Mouse (Mus musculus) kidney, adult 9 months (tissue): ENCODE results near the gene Il1f5.
A peak's percentile ranks its signal among the peaks of the same experiment; 100 is the strongest.

Experiments used
- DNase-seq: peaks from one replicate; pipeline ENCODE4 v3.0.0; 2022

Gene Il1f5

GRCm38 (mm10) chr2:24276654-24277053 is at the start of gene Il1f5:
Gene Il1f5 (plus strand): TSS chr2:24276954.
- DNase-seq: no peak

DNA sequence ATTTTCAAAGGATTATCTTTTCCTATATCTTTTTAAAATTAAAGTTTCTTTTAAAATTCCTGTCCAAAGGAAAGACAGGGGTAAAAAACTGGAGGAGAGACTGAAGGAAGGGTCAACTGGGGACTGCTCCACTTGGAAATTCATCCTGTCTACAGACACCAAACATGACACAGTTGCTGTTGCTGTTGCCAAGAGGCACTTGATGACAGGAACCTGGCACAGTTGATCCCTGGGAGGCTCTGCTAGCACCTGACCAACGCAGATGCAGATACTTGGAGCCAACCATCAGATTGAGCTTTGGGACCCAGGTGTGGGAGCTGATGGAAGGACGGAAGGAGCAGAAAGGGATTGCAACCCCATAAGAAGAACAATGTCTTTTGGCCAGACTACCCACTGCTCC is 49.6 kb upstream of the Il1f5 start:
- DNase-seq: no peak

GRCm38 (mm10) chr2:24267503-24267902 is 9.3 kb upstream of the Il1f5 start:
- no peak for DNase-seq

- no peak for DNase-seq
These were observed 3.1 kb upstream of the Il1f5 start for GRCm38 (mm10) chr2:24273619-24274018.

GRCm38 (mm10) chr2:24275146-24275545 is 1.6 kb upstream of the Il1f5 start:
- no peak for DNase-seq

DNA sequence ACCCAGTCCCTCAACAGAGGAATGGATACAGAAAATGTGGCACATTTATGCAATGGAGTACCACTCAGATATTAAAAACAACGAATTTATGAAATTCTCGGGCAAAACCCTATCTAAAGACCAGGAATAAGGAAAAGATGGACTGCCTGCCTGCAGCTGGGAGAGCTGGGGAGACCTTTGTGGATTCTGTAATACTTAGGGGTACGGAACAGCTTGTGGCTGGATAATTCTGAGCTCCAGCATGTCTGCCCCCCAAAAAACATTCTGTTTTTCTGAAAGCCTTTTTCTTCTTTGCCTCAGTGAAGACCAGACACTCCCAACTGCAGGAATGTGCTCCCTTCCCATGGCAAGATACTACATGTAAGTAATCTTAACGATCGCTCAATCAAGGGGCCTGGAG is 14.1 kb downstream of the Il1f5 start, which contains the start of gene Il1f10:
Il1f10 (plus strand) TSS at position 301 of the 400 bp plus-strand sequence.
- no peak for DNase-seq

- DNase-seq: no peak
These were observed 17.9 kb downstream of the Il1f5 start for GRCm38 (mm10) chr2:24294616-24295015.

- peak; percentile 41 for DNase-seq
These were observed 20.1 kb downstream of the Il1f5 start for GRCm38 (mm10) chr2:24296837-24297236.

DNA sequence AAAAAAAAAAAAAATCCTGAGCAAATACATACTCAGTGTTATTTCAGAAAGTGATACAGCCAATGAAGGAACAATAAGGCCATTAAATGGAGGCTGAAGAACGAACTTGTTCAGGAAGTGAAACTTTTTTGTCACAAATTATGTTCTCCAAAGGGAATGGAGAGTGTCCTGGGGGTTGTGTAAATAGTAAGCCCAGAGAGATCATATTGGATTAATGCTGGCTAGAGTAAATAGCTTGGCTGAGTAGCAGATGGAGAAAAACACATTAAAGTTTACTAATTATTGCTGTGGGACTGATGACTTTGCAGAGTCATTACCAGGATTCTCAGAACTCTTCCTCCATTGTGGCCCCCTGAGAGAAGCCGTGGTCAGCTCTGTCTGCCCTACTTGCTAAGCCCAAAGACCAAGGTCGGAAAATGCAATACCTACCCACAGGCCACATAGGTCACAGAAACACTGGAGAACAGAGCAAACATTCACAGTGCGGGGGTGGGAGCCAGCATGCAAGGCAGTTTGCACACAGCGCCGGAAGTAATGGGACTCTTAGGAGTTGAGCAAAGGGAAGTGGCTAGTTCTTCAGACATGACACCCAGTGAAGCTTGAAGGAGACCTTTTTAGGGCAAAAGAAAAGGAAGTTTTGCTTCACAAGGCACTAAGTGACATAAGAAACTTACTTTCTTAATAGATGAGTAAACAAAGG is 34.7 kb downstream of the Il1f5 start:
- no peak for DNase-seq

DNA sequence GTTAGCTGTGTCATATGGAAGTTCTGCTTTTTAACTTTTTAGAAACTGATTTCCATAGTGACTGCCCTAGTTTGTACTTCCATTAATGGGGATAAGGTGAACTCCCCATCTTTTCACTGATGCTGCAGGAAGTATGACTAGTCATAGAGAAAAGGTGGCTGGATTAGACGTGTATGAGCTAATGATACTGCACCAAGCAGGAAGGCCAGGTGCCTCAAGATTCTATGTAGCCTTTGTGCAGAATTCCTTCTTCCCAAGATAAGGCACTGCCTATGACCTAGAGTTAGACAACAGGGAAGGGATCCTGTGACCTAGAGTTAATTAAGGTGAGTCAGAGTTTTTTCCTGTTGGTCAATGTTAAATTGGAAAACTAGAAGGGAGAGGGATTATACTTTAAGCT is 40.2 kb downstream of the Il1f5 start:
- DNase-seq: no peak

DNA sequence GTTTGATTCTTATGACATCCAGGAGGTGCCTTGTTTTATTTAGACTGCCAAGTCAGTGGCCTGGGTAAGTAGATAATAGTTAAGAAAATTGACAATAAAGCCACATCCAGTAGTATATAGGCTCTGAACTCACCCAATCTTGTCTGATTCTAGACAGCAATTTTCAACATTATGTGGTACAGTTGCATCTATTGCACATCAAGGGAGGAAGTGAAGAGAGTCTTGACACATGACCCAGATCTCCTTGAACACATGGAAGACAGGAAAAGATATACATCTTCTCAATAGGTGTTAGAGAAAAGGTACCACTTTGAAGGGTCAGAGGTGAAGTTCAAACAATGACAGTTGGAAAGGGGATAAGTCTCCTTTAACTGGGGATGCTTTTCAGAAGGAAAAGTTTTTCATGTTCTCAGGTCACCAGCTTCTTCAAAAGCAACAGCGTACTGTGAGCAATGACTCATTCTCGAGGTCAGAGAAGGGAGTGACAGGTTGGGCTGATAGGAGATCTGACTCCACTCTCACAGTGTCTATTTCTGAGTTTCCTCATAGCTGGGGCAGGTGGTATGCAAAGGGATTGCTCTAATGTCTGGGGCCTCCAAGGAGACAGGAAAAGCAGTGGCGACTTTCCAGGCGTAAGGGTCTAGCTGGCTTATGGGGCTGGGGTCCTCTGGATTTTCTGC is 41.3 kb downstream of the Il1f5 start:
- no peak for DNase-seq
